Mouse (Mus musculus) spleen, postnatal 4 days (tissue): ENCODE results near the gene Hpcal4.

ENCODE experiments used
- DNase-seq, 2 experiments: peaks; one replicate each; pipeline ENCODE4 v3.0.0; 2022; ENCODE audit warnings: low spot score in 2 of 2

The Hpcal4 gene

GRCm38 (mm10) chr4:123237386-123238266 lies 54.6 kb downstream of the Hpcal4 start:
- DNase-seq: no peak

- DNase-seq: peak in 1 of 2 experiments; percentile 26
Observed at GRCm38 (mm10) chr4:123239361-123240203, 56.6 kb downstream of the Hpcal4 start.
